Mouse (Mus musculus): ENCODE measurements at regions not wholly inside any gene's neighbourhood (a gene's known extent, or its start where the extent isn't known, plus 50 kb on each side); places are given as distances from the start of the nearest gene placed in this dataset.

- ATAC-seq (replicated peaks; ENCODE audit: low read depth, poor library complexity, severe bottlenecking) = no peak
Measured at GRCm38 (mm10) chr13:48031491-48031890, 229.5 kb upstream of the Id4 start.

- ATAC-seq (replicated peaks; ENCODE audit: low read depth, poor library complexity, severe bottlenecking) = no peak
Measured at GRCm38 (mm10) chr13:48042172-48042571, 218.9 kb upstream of the Id4 start.

GRCm38 (mm10) chr13:48042572-48042971, 218.5 kb upstream of the Id4 start:
- ATAC-seq (replicated peaks; ENCODE audit: low read depth, poor library complexity, severe bottlenecking) = no peak

- no peak for ATAC-seq (replicated peaks; ENCODE audit: low read depth, poor library complexity, severe bottlenecking)
Measured at GRCm38 (mm10) chr13:48046201-48046750, 214.8 kb upstream of the Id4 start.

GRCm38 (mm10) chr13:48049796-48050195, 211.2 kb upstream of the Id4 start:
- ATAC-seq (replicated peaks; ENCODE audit: low read depth, poor library complexity, severe bottlenecking) = no peak

- ATAC-seq (replicated peaks; ENCODE audit: low read depth, poor library complexity, severe bottlenecking) = no peak
Measured at GRCm38 (mm10) chr13:48074630-48075029, 186.4 kb upstream of the Id4 start.

GRCm38 (mm10) chr13:48075315-48075714, 185.7 kb upstream of the Id4 start:
- ATAC-seq (replicated peaks; ENCODE audit: low read depth, poor library complexity, severe bottlenecking) = no peak

GRCm38 (mm10) chr13:48078214-48078613, 182.8 kb upstream of the Id4 start:
- ATAC-seq (replicated peaks; ENCODE audit: low read depth, poor library complexity, severe bottlenecking) = no peak

GRCm38 (mm10) chr13:48083294-48083693, 177.7 kb upstream of the Id4 start:
- no peak for ATAC-seq (replicated peaks; ENCODE audit: low read depth, poor library complexity, severe bottlenecking)

- ATAC-seq (replicated peaks; ENCODE audit: low read depth, poor library complexity, severe bottlenecking) = no peak
Measured at GRCm38 (mm10) chr13:48083807-48084206, 177.2 kb upstream of the Id4 start.

GRCm38 (mm10) chr13:48094275-48095035, 166.6 kb upstream of the Id4 start:
- ATAC-seq (replicated peaks; ENCODE audit: low read depth, poor library complexity, severe bottlenecking) = no peak

GRCm38 (mm10) chr13:48102156-48102555, 158.9 kb upstream of the Id4 start:
- no peak for ATAC-seq (replicated peaks; ENCODE audit: low read depth, poor library complexity, severe bottlenecking)

- ATAC-seq (replicated peaks; ENCODE audit: low read depth, poor library complexity, severe bottlenecking) = no peak
Measured at GRCm38 (mm10) chr13:48102576-48102975, 158.5 kb upstream of the Id4 start.

GRCm38 (mm10) chr13:48104766-48105165, 156.3 kb upstream of the Id4 start:
- no peak for ATAC-seq (replicated peaks; ENCODE audit: low read depth, poor library complexity, severe bottlenecking)

- ATAC-seq (replicated peaks; ENCODE audit: low read depth, poor library complexity, severe bottlenecking) = no peak
Measured at GRCm38 (mm10) chr13:48106946-48107345, 154.1 kb upstream of the Id4 start.

GRCm38 (mm10) chr13:48115890-48116289, 145.1 kb upstream of the Id4 start:
- ATAC-seq (replicated peaks; ENCODE audit: low read depth, poor library complexity, severe bottlenecking) = no peak

- no peak for ATAC-seq (replicated peaks; ENCODE audit: low read depth, poor library complexity, severe bottlenecking)
Measured at GRCm38 (mm10) chr13:48126582-48126981, 134.4 kb upstream of the Id4 start.

GRCm38 (mm10) chr13:48130724-48131123, 130.3 kb upstream of the Id4 start:
- no peak for ATAC-seq (replicated peaks; ENCODE audit: low read depth, poor library complexity, severe bottlenecking)

- ATAC-seq (replicated peaks; ENCODE audit: low read depth, poor library complexity, severe bottlenecking) = no peak
Measured at GRCm38 (mm10) chr13:48131681-48132080, 129.3 kb upstream of the Id4 start.

GRCm38 (mm10) chr13:48145976-48146375, 115.1 kb upstream of the Id4 start:
- ATAC-seq (replicated peaks; ENCODE audit: low read depth, poor library complexity, severe bottlenecking) = no peak

GRCm38 (mm10) chr13:48147061-48147460, 114.0 kb upstream of the Id4 start:
- no peak for ATAC-seq (replicated peaks; ENCODE audit: low read depth, poor library complexity, severe bottlenecking)

- ATAC-seq (replicated peaks; ENCODE audit: low read depth, poor library complexity, severe bottlenecking) = no peak
Measured at GRCm38 (mm10) chr13:48153248-48153647, 107.8 kb upstream of the Id4 start.
